Mouse (Mus musculus) embryonic facial prominence, embryonic 12.5 days (tissue): ENCODE measurements around the gene Tmem114. TPM values are rescaled to one million over a fixed set of nuclear protein-coding genes. Genes with fewer than 3 reads are reported as not detected.

Experiments used
- ATAC-seq: fragments of 200-750 bp; cut with Nextera tagmentation; 2 replicates; pipeline ENCODE4 v1.8.0; 2017; ENCODE audit not compliant: insufficient number of reproducible peaks, insufficient read depth, low FRiP score, low TSS enrichment
- H3K27ac ChIP-seq: fragments of 300-500 bp; sonication (generic); 2 replicates; pipeline ENCODE4 v1.5.1; 2016; ENCODE audit warnings: mild to moderate bottlenecking
- H3K27me3 ChIP-seq: fragments of 300-500 bp; sonication (generic); 2 replicates; pipeline ENCODE4 v1.6.1; 2016; ENCODE audit warnings: mild to moderate bottlenecking, moderate library complexity
- H3K36me3 ChIP-seq: fragments of 300-500 bp; sonication (generic); 2 replicates; pipeline ENCODE4 v1.6.1; 2016; ENCODE audit warnings: mild to moderate bottlenecking
- H3K4me1 ChIP-seq: fragments of 300-500 bp; sonication (generic); 2 replicates; pipeline ENCODE4 v1.6.1; 2016
- H3K4me2 ChIP-seq: fragments of 300-500 bp; sonication (generic); replicated peaks from 2 replicates; pipeline ENCODE4 v1.6.1; 2016; ENCODE audit warnings: mild to moderate bottlenecking, moderate library complexity
- H3K4me3 ChIP-seq: fragments of 300-500 bp; sonication (generic); 2 replicates; pipeline ENCODE4 v1.5.1; 2016; ENCODE audit warnings: mild to moderate bottlenecking
- H3K9ac ChIP-seq: fragments of 300-500 bp; sonication (generic); 2 replicates; pipeline ENCODE4 v1.6.1; 2016; ENCODE audit warnings: mild to moderate bottlenecking, moderate library complexity
- H3K9me3 ChIP-seq: fragments of 300-500 bp; sonication (generic); 2 replicates; pipeline ENCODE4 v1.6.1; 2016; ENCODE audit warnings: mild to moderate bottlenecking, moderate library complexity
- WGBS: fragments of 180-500 bp; shearing (Covaris S2); methylation state at CpG from one replicate; pipeline ENCODE4 v1.1.7; 2016; 5-methylcytosine and 5-hydroxymethylcytosine counted together
- polyA plus RNA-seq: library from polyadenylated mRNA; unstranded; fragments of >200 nt; fragmentation: Nextera tagmentation; extraction: Ambion mirVana; gene quantifications from 2 replicates; pipeline ENCODE4 v1.2.1, GENCODE M21; 2016

The Tmem114 gene
- 0.15 and 0.26 TPM in 2 replicates for polyA plus RNA-seq

DNA sequence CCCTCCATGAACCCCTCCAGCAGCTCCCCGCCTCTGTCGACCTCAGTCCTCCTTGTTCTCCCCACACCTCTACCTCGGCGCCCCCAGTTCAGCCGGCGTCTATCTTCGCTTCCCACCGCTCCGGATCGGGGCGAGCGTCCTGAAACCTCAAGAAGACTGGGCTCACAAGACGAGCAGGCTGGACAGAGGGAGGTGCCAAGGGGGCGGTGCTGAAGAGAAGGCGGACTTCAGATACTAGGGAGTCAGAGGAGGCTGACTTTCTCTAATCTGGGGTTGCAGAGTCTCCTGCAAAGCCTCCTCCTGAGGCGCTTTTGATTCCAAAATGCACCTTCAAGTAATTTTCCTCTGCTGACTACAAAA is at the start of gene Tmem114:
Tmem114 (minus strand) TSS at position 166 of the 360 bp plus-strand sequence.
- H3K9ac ChIP-seq, result no peak within 1 kb of the TSS
- H3K9me3 ChIP-seq, result no peaks in the 10 kb centered on the region
- WGBS, result 1% methylated on average over 16 of the region's 16 CpGs
- ATAC-seq, result no peak
- peaks cover 55% of the 10 kb centered on the region for H3K27me3 ChIP-seq
- no peaks in the 10 kb centered on the region for H3K36me3 ChIP-seq
- H3K4me3 ChIP-seq, result peak within 1 kb of the TSS; percentile 22
- peak within 1 kb of the TSS; percentile 58 for H3K4me2 ChIP-seq
- H3K27ac ChIP-seq, result no peak within 1 kb of the TSS
- 0 out of 2 replicates have a peak, but pooled peaks cover 7% of the 10 kb centered on the region for H3K4me1 ChIP-seq

DNA sequence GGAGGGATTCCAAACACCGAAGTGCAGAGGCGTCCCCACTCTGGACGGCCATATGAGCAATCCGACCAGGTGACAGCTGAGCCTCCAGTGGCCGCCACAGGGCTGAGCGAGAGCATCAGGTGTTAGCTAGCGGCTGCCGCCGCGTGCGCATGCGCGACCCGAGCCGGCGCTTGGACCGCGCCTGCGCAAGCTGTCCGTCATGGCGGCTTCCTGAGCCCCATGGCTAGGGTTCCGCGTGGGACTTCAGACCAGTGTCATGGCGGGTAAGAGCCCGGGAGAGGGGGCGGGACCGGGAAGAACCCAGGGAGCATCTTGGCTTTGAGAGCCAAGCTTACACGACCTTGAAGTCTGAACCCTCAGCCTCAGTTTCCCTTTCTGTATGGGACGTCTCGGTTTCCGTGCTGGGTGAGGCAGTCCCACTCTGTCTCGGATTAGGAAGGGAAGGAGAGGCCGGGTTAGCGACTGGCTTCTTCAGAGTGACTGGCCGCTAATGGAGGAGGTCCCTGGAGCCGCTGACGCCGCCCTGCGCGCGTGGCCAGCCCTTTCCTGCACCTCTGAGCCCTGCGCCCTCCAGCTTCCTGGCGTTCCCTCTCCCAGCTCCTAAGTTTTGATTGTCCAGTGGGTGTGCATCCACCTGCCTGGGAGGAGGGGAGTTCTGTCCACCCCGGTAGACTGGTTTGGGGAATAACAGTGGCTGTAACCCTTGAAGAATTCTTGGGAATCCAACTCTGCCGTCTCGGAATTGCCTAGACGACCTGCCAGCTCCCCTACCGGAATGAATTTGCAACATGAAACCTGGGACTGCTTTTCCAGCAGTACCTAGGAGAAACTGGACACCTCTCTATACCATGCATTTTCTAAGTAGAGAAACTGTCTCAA is 45.9 kb upstream of the Tmem114 start, which contains the start of gene Mettl22:
Mettl22 (plus strand) TSS at position 186 of the 879 bp plus-strand sequence.
- Histone ChIP-seq H3K4me2 (peak within 1 kb of the TSS; percentile 61), H3K27me3 (no peaks in the 10 kb centered on the region), H3K4me3 (peak within 1 kb of the TSS; percentile 63), H3K36me3 (no peaks in the 10 kb centered on the region), H3K4me1 (peaks cover 6% of the 10 kb centered on the region; the same call in 1 of the 2 replicates), H3K9me3 (no peaks in the 10 kb centered on the region), H3K27ac (peak within 1 kb of the TSS; percentile 88), H3K9ac (peak within 1 kb of the TSS; percentile 60)
- under 1% methylated on average over 48 of the region's 48 CpGs for WGBS
- peak; percentile 97 for ATAC-seq

DNA sequence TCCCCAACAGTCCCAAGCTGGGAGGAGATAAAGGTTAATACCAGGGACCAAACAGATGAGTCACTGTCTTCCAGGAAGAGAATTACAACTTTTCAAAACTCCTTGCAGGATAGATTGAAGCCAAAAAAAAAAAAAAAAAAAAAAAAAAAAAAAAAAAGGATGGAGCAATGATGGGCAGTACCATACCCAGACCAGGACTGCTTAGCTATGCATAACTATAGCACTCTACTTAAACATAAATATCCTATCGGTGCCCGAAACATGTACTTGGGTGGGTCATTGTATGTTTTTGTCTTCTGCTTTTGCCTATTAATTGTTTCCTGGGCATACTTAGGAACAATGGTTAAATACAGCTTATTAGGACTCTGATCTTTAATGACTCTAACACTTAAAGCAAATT is 45.2 kb upstream of the Tmem114 start:
- H3K4me3 ChIP-seq, result peak overlapping the region; percentile 63
- no peak overlapping the region for H3K9ac ChIP-seq
- no peaks in the 10 kb centered on the region for H3K36me3 ChIP-seq
- H3K27ac ChIP-seq, result no peak overlapping the region
- no peaks in the 10 kb centered on the region for H3K9me3 ChIP-seq
- peak overlapping the region; percentile 61 for H3K4me2 ChIP-seq
- H3K27me3 ChIP-seq, result no peaks in the 10 kb centered on the region
- H3K4me1 ChIP-seq, result peaks cover 6% of the 10 kb centered on the region; the same call in 1 of the 2 replicates
- ATAC-seq, result peak; percentile 54; the same call in 1 of the 2 replicates
- 83% methylated on average over 2 of the region's 2 CpGs for WGBS

GRCm38 (mm10) chr16:8459098-8459497 is 34.2 kb upstream of the Tmem114 start:
- Histone ChIP-seq H3K27me3 (no peaks in the 10 kb centered on the region), H3K4me1 (no peaks in the 10 kb centered on the region), H3K4me3 (no peak overlapping the region), H3K9me3 (no peaks in the 10 kb centered on the region), H3K4me2 (no peak overlapping the region), H3K27ac (no peak overlapping the region), H3K36me3 (no peaks in the 10 kb centered on the region), H3K9ac (no peak overlapping the region)
- 35% methylated on average over 6 of the region's 6 CpGs for WGBS
- ATAC-seq, result no peak

DNA sequence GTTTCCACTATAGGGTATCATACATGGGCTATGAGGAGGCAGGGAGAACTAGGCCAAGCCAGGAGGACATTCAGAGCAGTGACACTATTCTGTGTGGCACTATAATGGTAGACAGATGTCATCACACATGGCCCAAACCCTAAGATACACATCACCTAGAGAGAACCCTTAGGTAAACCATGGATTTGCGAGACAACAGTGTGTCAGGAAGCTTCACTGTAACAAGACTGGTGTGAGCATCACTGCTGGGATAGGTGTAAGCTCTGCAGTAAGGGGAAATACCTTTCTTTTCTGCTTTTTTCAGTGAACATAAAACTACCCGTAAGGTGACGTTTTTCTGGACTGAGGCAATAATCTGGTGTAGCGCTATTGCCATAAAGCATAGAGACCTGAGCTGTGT is 33.5 kb upstream of the Tmem114 start:
- H3K9me3 ChIP-seq, result no peaks in the 10 kb centered on the region
- H3K4me3 ChIP-seq, result no peak overlapping the region
- H3K4me2 ChIP-seq, result no peak overlapping the region
- H3K4me1 ChIP-seq, result no peaks in the 10 kb centered on the region
- ATAC-seq, result no peak
- no peaks in the 10 kb centered on the region for H3K27me3 ChIP-seq
- H3K27ac ChIP-seq, result no peak overlapping the region
- WGBS, result 93% methylated on average over 4 of the region's 4 CpGs
- no peaks in the 10 kb centered on the region for H3K36me3 ChIP-seq
- H3K9ac ChIP-seq, result no peak overlapping the region

DNA sequence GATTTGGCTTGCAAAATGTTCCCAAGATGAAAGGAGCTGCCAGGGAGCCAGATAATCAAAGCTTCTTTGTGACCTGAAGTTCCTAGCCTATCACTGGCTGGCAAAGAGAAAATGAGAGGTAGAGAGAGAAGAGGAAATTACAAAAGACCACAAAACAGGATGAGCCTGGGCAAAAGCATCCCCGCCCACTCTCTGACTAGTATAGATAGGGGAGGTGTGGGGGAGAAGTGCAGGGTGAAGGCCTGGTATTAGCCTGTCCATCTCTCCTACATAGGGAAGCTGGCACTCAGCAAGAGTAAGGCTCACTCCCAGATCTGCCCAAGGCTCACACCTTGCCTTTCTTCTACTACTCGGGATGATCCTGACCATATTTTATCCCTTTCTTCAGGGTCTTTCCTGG is 30.3 kb upstream of the Tmem114 start:
- no peaks in the 10 kb centered on the region for H3K4me1 ChIP-seq
- H3K9me3 ChIP-seq, result no peaks in the 10 kb centered on the region
- H3K27me3 ChIP-seq, result no peaks in the 10 kb centered on the region
- no peak overlapping the region for H3K27ac ChIP-seq
- H3K4me3 ChIP-seq, result no peak overlapping the region
- H3K4me2 ChIP-seq, result no peak overlapping the region
- H3K36me3 ChIP-seq, result no peaks in the 10 kb centered on the region
- H3K9ac ChIP-seq, result no peak overlapping the region
- 47% methylated on average over 2 of the region's 2 CpGs for WGBS
- ATAC-seq, result no peak

- Histone ChIP-seq H3K9me3 (no peaks in the 10 kb centered on the region), H3K9ac (no peak overlapping the region), H3K4me2 (no peak overlapping the region), H3K4me1 (no peaks in the 10 kb centered on the region), H3K27ac (no peak overlapping the region), H3K36me3 (no peaks in the 10 kb centered on the region), H3K27me3 (no peaks in the 10 kb centered on the region), H3K4me3 (no peak overlapping the region)
- 95% methylated on average over 2 of the region's 2 CpGs for WGBS
- ATAC-seq, result no peak
These were observed 28.4 kb upstream of the Tmem114 start for GRCm38 (mm10) chr16:8453301-8453700.

DNA sequence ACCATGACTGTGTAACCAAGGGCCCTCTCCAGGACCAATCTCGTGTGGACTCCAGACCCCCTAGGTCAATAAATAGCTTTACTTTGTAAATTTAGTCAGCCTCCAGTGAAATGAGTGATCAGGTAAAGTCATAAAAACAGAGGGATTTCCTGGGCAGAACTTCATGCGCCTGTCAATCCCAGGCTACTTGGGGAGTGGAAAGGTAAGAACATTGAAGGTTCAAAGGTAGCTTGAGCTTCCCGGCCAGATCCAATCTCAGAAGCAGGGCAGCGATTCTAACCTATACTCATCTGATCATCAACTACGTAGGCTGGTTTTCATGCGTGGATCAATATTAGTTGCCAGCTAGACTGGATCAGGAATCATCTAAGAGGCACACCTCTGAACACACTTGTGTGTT is 21.3 kb upstream of the Tmem114 start:
- Histone ChIP-seq H3K36me3 (no peaks in the 10 kb centered on the region), H3K4me1 (no peaks in the 10 kb centered on the region), H3K9ac (no peak overlapping the region), H3K27me3 (no peaks in the 10 kb centered on the region), H3K27ac (no peak overlapping the region), H3K4me3 (no peak overlapping the region), H3K9me3 (no peaks in the 10 kb centered on the region), H3K4me2 (no peak overlapping the region)
- WGBS, result 86% methylated on average over 6 of the region's 6 CpGs
- ATAC-seq, result no peak

GRCm38 (mm10) chr16:8444911-8445310 is 20.0 kb upstream of the Tmem114 start:
- Histone ChIP-seq H3K9me3 (no peaks in the 10 kb centered on the region), H3K27ac (no peak overlapping the region), H3K4me1 (no peaks in the 10 kb centered on the region), H3K27me3 (no peaks in the 10 kb centered on the region), H3K36me3 (no peaks in the 10 kb centered on the region), H3K9ac (no peak overlapping the region), H3K4me2 (no peak overlapping the region), H3K4me3 (no peak overlapping the region)
- no peak for ATAC-seq
- WGBS, result 78% methylated on average over 7 of the region's 7 CpGs

DNA sequence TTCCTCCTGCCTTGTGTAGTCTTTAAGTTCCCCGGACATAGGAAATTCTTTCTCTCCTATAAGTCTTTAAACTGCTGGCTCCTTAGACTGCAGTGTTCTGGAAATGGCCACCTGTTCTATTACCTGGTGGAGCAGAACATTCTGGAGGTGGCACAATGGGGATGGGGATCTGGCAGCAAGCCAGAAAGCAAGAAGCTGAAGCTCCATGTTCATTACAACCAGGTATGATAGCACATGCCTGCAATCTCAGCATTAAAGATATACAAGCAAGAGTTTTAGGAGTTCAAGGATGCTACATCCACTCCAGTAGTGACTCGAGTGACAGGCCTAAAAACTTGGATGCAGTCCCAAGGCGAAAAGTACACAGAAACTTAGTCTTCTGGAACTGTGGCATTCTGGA is 7.7 kb upstream of the Tmem114 start:
- ATAC-seq, result no peak
- Histone ChIP-seq H3K36me3 (no peaks in the 10 kb centered on the region), H3K4me3 (no peak overlapping the region), H3K4me2 (no peak overlapping the region), H3K9me3 (no peaks in the 10 kb centered on the region), H3K27ac (no peak overlapping the region), H3K9ac (no peak overlapping the region), H3K27me3 (peaks cover 1% of the 10 kb centered on the region; the same call in 1 of the 2 replicates), H3K4me1 (peaks cover 5% of the 10 kb centered on the region; the same call in 1 of the 2 replicates)
- WGBS, result 82% methylated on average over 3 of the region's 3 CpGs

GRCm38 (mm10) chr16:8429531-8429930 is 4.6 kb upstream of the Tmem114 start:
- peaks cover 10% of the 10 kb centered on the region; the same call in 1 of the 2 replicates for H3K4me1 ChIP-seq
- no peak for ATAC-seq

DNA sequence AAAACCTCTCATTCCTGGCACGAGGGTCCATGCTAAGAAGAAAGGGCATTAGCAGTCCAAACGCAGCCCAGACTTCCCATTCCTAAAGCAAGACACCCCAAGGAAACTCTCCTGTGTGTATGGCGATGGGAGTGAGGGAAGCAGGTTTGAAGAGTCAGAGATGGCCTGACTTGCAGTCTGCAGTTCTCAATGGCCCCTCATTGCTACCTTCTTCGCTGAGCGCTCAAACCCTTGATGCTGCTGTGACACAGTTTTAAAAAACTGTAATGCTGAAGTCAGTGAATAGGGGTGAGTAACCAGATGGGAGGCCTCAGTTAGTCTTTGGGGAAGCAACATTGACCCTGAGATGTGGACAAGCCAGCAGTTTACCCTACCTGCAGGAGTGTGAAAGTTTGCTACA is 800 bp upstream of the Tmem114 start:
- Histone ChIP-seq H3K4me1 (0 out of 2 replicates have a peak, but pooled peaks cover 7% of the 10 kb centered on the region), H3K4me3 (no peak overlapping the region), H3K4me2 (no peak overlapping the region), H3K27ac (no peak overlapping the region), H3K9me3 (no peaks in the 10 kb centered on the region), H3K27me3 (peaks cover 55% of the 10 kb centered on the region), H3K9ac (no peak overlapping the region), H3K36me3 (no peaks in the 10 kb centered on the region)
- 87% methylated on average over 5 of the region's 5 CpGs for WGBS
- no peak for ATAC-seq

More at GRCm38 (mm10) chr16:8429531-8429930, 4.6 kb upstream of the Tmem114 start:
- Histone ChIP-seq H3K9me3 (no peaks in the 10 kb centered on the region), H3K27ac (no peak overlapping the region), H3K9ac (no peak overlapping the region), H3K27me3 (peaks cover 32% of the 10 kb centered on the region), H3K36me3 (no peaks in the 10 kb centered on the region), H3K4me3 (no peak overlapping the region), H3K4me2 (no peak overlapping the region)
- WGBS, result 82% methylated on average over 4 of the region's 4 CpGs
